Mouse (Mus musculus) bone marrow macrophage, adult 2 months (primary cell): Measurements from ENCODE around the gene Med11.

Experiments
- CTCF ChIP-seq: IDR thresholded peaks from 2 replicates; pipeline ENCODE4 v1.5.1; 2012; ENCODE audit warnings: low read depth, mild to moderate bottlenecking, low read length, moderate library complexity
- POLR2A ChIP-seq: IDR thresholded peaks from 2 replicates; pipeline ENCODE4 v1.6.1; 2012; ENCODE audit warnings: mild to moderate bottlenecking, low read depth, low read length, borderline replicate concordance

GRCm38 (mm10) chr11:70487816-70488215 is 36.1 kb downstream of the Med11 start:
- no peak for TF ChIP-seq POLR2A
- TF ChIP-seq CTCF: no peak
